Mouse (Mus musculus) R1 (cell line): ENCODE data around the gene Rab30.

Experiments
- DNase-seq: peaks from one replicate; pipeline ENCODE4 v3.0.0-alpha.2; 2018; ENCODE audit warnings: low read depth, low spot score

The Rab30 gene

GRCm38 (mm10) chr7:92799665-92800595 lies 58.5 kb downstream of the Rab30 start:
- no peak for DNase-seq

GRCm38 (mm10) chr7:92802158-92802557 lies 60.8 kb downstream of the Rab30 start:
- DNase-seq = no peak

GRCm38 (mm10) chr7:92803191-92803590 lies 61.8 kb downstream of the Rab30 start:
- no peak for DNase-seq

- DNase-seq = no peak
Observed at GRCm38 (mm10) chr7:92804919-92805668, 63.7 kb downstream of the Rab30 start.

- DNase-seq = peak; percentile 20
Observed at GRCm38 (mm10) chr7:92806512-92807188, 65.2 kb downstream of the Rab30 start.

- DNase-seq = no peak
Observed at GRCm38 (mm10) chr7:92807482-92807881, 66.1 kb downstream of the Rab30 start.

- no peak for DNase-seq
Observed at GRCm38 (mm10) chr7:92811667-92812279, 70.4 kb downstream of the Rab30 start.

- no peak for DNase-seq
Observed at GRCm38 (mm10) chr7:92817242-92817641, 75.8 kb downstream of the Rab30 start.

GRCm38 (mm10) chr7:92817886-92818285 lies 76.5 kb downstream of the Rab30 start:
- no peak for DNase-seq

- DNase-seq = no peak
Observed at GRCm38 (mm10) chr7:92819656-92820055, 78.3 kb downstream of the Rab30 start.

- DNase-seq = no peak
Observed at GRCm38 (mm10) chr7:92820410-92820809, 79.0 kb downstream of the Rab30 start.

GRCm38 (mm10) chr7:92820941-92821465 lies 79.6 kb downstream of the Rab30 start:
- no peak for DNase-seq

- DNase-seq = no peak
Observed at GRCm38 (mm10) chr7:92821871-92822270, 80.5 kb downstream of the Rab30 start.

- no peak for DNase-seq
Observed at GRCm38 (mm10) chr7:92822409-92823101, 81.2 kb downstream of the Rab30 start.

- DNase-seq = no peak
Observed at GRCm38 (mm10) chr7:92826248-92826647, 84.8 kb downstream of the Rab30 start.

GRCm38 (mm10) chr7:92827981-92828380 lies 86.6 kb downstream of the Rab30 start:
- DNase-seq = no peak

- DNase-seq = no peak
Observed at GRCm38 (mm10) chr7:92832395-92832794, 91.0 kb downstream of the Rab30 start.

- no peak for DNase-seq
Observed at GRCm38 (mm10) chr7:92834391-92834790, 93.0 kb downstream of the Rab30 start.

- DNase-seq = no peak
Observed at GRCm38 (mm10) chr7:92836447-92836846, 95.0 kb downstream of the Rab30 start.

GRCm38 (mm10) chr7:92837226-92837625 lies 95.8 kb downstream of the Rab30 start:
- no peak for DNase-seq

- no peak for DNase-seq
Observed at GRCm38 (mm10) chr7:92837907-92838306, 96.5 kb downstream of the Rab30 start.
